Mouse (Mus musculus): ENCODE measurements around the gene Rnf208. TPM values are rescaled to one million over a fixed set of nuclear protein-coding genes. Genes with fewer than 3 reads are reported as not detected.

Gene Rnf208
- polyA plus RNA-seq, 1 experiment: 145 TPM

- no peak for TF ChIP-seq CTCF (IDR thresholded peaks at IDR 0.05; ENCODE audit: extremely low read depth, insufficient read length, insufficient replicate concordance, low read depth, low read length)
- TF ChIP-seq POLR2A (IDR thresholded peaks at IDR 0.05; ENCODE audit: low read depth, low read length): no peak
- Histone ChIP-seq H3K4me1 (ENCODE audit: control insufficient read depth, insufficient read depth, insufficient read length, low read length) (peaks cover 25% of the 10 kb centered on the region), H3K27me3 (ENCODE audit: control insufficient read depth, insufficient read depth, low read length) (no peaks in the 10 kb centered on the region), H3K36me3 (ENCODE audit: control insufficient read depth, insufficient read depth, low read length) (no peaks in the 10 kb centered on the region), H3K4me3 (ENCODE audit: low read depth, low read length) (no peak overlapping the region), H3K27ac (ENCODE audit: insufficient read depth, low read depth, low read length) (no peak overlapping the region)
- WGBS: 90% methylated on average over 7 of the region's 7 CpGs
Measured at GRCm38 (mm10) chr2:25230581-25230980, 11.5 kb upstream of the Rnf208 start.

- no peak for TF ChIP-seq CTCF (IDR thresholded peaks at IDR 0.05; ENCODE audit: extremely low read depth, insufficient read length, insufficient replicate concordance, low read depth, low read length)
- TF ChIP-seq POLR2A (IDR thresholded peaks at IDR 0.05; ENCODE audit: low read depth, low read length): no peak
- 78% methylated on average over 12 of the region's 12 CpGs for WGBS
- Histone ChIP-seq H3K4me1 (ENCODE audit: control insufficient read depth, insufficient read depth, insufficient read length, low read length) (peaks cover 29% of the 10 kb centered on the region), H3K4me3 (ENCODE audit: low read depth, low read length) (no peak overlapping the region), H3K27me3 (ENCODE audit: control insufficient read depth, insufficient read depth, low read length) (no peaks in the 10 kb centered on the region), H3K36me3 (ENCODE audit: control insufficient read depth, insufficient read depth, low read length) (no peaks in the 10 kb centered on the region), H3K27ac (ENCODE audit: insufficient read depth, low read depth, low read length) (no peak overlapping the region)
Measured at GRCm38 (mm10) chr2:25231038-25231437, 11.0 kb upstream of the Rnf208 start.

DNA sequence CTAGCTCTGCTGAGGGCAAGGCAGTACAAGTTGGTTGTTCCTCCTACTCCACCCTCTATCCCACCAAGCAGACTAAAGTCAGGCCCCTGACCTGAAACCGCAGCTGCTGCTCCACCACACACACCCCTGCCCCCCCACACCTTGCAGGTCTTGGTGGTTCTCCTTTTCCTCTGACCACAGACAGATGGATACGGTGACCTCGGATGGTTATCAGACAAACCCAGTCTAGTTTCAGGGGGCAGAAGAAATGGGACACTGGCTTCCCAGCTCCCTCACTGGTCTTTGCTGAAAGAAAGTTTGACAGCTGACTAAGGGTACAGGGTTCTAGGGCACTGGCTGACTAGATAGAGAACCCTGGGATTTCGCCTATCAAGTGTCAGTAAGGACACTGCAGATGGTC is 8.6 kb upstream of the Rnf208 start:
- Histone ChIP-seq H3K36me3 (ENCODE audit: control insufficient read depth, insufficient read depth, low read length) (no peaks in the 10 kb centered on the region), H3K4me1 (ENCODE audit: control insufficient read depth, insufficient read depth, insufficient read length, low read length) (peaks cover 40% of the 10 kb centered on the region), H3K27ac (ENCODE audit: insufficient read depth, low read depth, low read length) (no peak overlapping the region), H3K4me3 (ENCODE audit: low read depth, low read length) (no peak overlapping the region), H3K27me3 (ENCODE audit: control insufficient read depth, insufficient read depth, low read length) (no peaks in the 10 kb centered on the region)
- 73% methylated on average over 4 of the region's 4 CpGs for WGBS
- TF ChIP-seq CTCF (IDR thresholded peaks at IDR 0.05; ENCODE audit: extremely low read depth, insufficient read length, insufficient replicate concordance, low read depth, low read length) (no peak), POLR2A (IDR thresholded peaks at IDR 0.05; ENCODE audit: low read depth, low read length) (no peak)

- no peaks in the 10 kb centered on the region for H3K36me3 ChIP-seq (ENCODE audit: control insufficient read depth, insufficient read depth, low read length)
- TF ChIP-seq POLR2A (IDR thresholded peaks at IDR 0.05; ENCODE audit: low read depth, low read length): no peak
- peaks cover 37% of the 10 kb centered on the region for H3K4me1 ChIP-seq (ENCODE audit: control insufficient read depth, insufficient read depth, insufficient read length, low read length)
- no peaks in the 10 kb centered on the region for H3K27me3 ChIP-seq (ENCODE audit: control insufficient read depth, insufficient read depth, low read length)
- H3K4me3 ChIP-seq (ENCODE audit: low read depth, low read length): no peak within 1 kb of the TSS
- WGBS: 41% methylated on average over 3 of the region's 3 CpGs
- H3K27ac ChIP-seq (ENCODE audit: insufficient read depth, low read depth, low read length): peak within 1 kb of the TSS; percentile 86
Measured at GRCm38 (mm10) chr2:25234050-25234449, 8.0 kb upstream of the Rnf208 start, which contains the start of gene Slc34a3. Gene Slc34a3, minus strand, starts transcription at chr2:25234364.

DNA sequence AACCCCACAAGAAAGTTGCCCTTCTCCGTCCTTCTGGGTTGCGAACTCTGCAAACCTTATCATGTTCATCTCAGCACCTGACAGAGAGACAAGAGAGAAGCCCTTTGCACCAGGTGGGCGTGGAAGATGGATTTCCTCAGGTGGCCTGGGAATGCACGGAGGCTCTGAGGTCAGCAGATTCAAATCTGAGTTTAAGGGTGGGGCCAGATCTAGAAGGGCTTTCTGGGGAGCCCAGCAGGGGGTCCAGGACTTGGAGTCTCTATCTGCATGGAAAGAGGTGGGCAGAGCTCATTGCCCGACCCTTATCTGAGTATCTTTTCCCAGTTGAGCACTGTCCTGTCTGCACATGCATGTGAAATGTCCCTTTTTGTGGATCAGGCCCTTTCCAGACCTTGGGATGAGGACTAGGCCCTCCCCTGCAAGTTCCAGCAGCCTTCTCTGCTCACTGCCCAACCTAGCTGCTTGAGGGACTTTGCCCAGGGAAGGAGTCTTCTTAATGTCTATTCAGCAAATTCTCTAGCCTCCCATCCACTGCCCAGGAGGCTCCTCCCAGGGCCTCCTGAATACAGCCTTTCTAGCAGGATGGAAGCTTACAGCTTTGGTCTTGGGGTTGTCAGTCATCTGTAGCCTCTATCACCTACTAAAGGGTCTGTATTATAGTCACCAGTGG is 7.4 kb upstream of the Rnf208 start:
- Histone ChIP-seq H3K36me3 (ENCODE audit: control insufficient read depth, insufficient read depth, low read length) (no peaks in the 10 kb centered on the region), H3K4me3 (ENCODE audit: low read depth, low read length) (no peak overlapping the region), H3K27ac (ENCODE audit: insufficient read depth, low read depth, low read length) (peak overlapping the region; percentile 86), H3K4me1 (ENCODE audit: control insufficient read depth, insufficient read depth, insufficient read length, low read length) (peaks cover 35% of the 10 kb centered on the region), H3K27me3 (ENCODE audit: control insufficient read depth, insufficient read depth, low read length) (no peaks in the 10 kb centered on the region)
- 27% methylated on average over 5 of the region's 5 CpGs for WGBS
- TF ChIP-seq CTCF (IDR thresholded peaks at IDR 0.05; ENCODE audit: extremely low read depth, insufficient read length, insufficient replicate concordance, low read depth, low read length) (no peak), POLR2A (IDR thresholded peaks at IDR 0.05; ENCODE audit: low read depth, low read length) (no peak)

- no peak within 1 kb of the TSS for H3K4me3 ChIP-seq (ENCODE audit: low read depth, low read length)
- H3K27ac ChIP-seq (ENCODE audit: insufficient read depth, low read depth, low read length): 0 out of 2 replicates have a peak within 1 kb of the TSS, but pooled peaks have one; percentile 53
- no peaks in the 10 kb centered on the region for H3K27me3 ChIP-seq (ENCODE audit: control insufficient read depth, insufficient read depth, low read length)
- TF ChIP-seq CTCF (IDR thresholded peaks at IDR 0.05; ENCODE audit: extremely low read depth, insufficient read length, insufficient replicate concordance, low read depth, low read length): no peak
- TF ChIP-seq POLR2A (IDR thresholded peaks at IDR 0.05; ENCODE audit: low read depth, low read length): no peak
- H3K4me1 ChIP-seq (ENCODE audit: control insufficient read depth, insufficient read depth, insufficient read length, low read length): peaks cover 47% of the 10 kb centered on the region
- no peaks in the 10 kb centered on the region for H3K36me3 ChIP-seq (ENCODE audit: control insufficient read depth, insufficient read depth, low read length)
- 66% methylated on average over 8 of the region's 8 CpGs for WGBS
Measured at GRCm38 (mm10) chr2:25236614-25237013, 5.4 kb upstream of the Rnf208 start, which contains the start of gene Rnf224. Gene Rnf224, minus strand, starts transcription at chr2:25236787.

DNA sequence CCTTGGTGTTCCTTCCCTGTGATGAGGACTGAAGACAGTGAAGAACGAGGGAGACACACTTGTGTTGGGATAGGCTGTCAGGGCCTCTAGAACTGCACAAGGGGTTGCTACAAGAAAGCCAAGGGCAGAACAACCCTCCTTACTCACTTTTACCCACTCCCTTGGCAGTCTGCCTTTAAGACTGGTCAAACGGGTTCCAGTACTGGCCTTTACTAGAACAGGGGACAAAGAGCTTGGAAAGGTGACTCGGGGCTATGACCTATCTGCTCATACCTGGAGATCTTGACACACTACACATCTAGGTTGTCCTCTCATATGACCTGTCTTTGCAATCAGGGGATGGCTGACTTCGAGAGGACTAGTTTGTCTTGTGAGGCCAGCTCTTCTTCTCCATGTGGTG is 4.5 kb upstream of the Rnf208 start:
- no peak overlapping the region for H3K4me3 ChIP-seq (ENCODE audit: low read depth, low read length)
- H3K36me3 ChIP-seq (ENCODE audit: control insufficient read depth, insufficient read depth, low read length): no peaks in the 10 kb centered on the region
- peaks cover 47% of the 10 kb centered on the region for H3K4me1 ChIP-seq (ENCODE audit: control insufficient read depth, insufficient read depth, insufficient read length, low read length)
- WGBS: 21% methylated on average over 4 of the region's 4 CpGs
- TF ChIP-seq POLR2A (IDR thresholded peaks at IDR 0.05; ENCODE audit: low read depth, low read length): no peak
- TF ChIP-seq CTCF (IDR thresholded peaks at IDR 0.05; ENCODE audit: extremely low read depth, insufficient read length, insufficient replicate concordance, low read depth, low read length): no peak
- H3K27ac ChIP-seq (ENCODE audit: insufficient read depth, low read depth, low read length): peak overlapping the region; percentile 10; the same call in 1 of the 2 replicates
- H3K27me3 ChIP-seq (ENCODE audit: control insufficient read depth, insufficient read depth, low read length): no peaks in the 10 kb centered on the region; the same call in 1 of the 2 replicates

All from small intestine, adult 2 months (tissue).